21 mouse cellular contexts compared by ENCODE assay signal in the genomic region with DNA sequence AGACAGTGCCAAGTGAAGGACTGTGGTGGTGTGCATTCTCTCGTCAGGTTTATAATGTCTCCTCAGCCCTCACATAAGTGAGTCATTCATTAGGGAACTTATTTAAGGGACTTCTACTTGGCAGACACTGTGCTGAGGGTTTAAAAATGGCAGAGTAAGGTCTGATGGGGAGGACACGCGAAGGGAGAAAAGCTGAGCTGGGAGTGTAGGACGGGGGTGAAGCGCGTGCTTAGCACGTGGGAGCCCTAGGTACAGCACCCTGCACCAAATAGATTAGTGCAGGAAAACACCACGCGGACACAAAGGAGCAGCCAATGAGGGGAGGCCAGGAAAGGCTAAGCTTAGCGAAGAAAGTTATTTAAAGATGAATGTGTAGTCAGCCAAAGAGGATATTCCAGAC. TPM values are rescaled to one million over a fixed set of nuclear protein-coding genes. Genes with fewer than 3 reads are reported as not detected.
DNase-seq lines count a peak whose midpoint lies in the region; ATAC-seq and TF ChIP-seq lines count a peak whose summit lies in the region.
"Had no signal": no experiment of that assay in that cellular context is flagged by ENCODE, and none has a peak within 500 bp of the region (broad histone marks: within the 10 kb centered on the region; RNA-seq: fewer than 3 reads in every experiment).

No protein-coding gene starts in this region.

- no peaks in the 10 kb centered on the region for H3K4me1 ChIP-seq in midbrain, embryonic 11.5 days (ENCODE audit: control insufficient read depth, insufficient read depth, low read length)
- peaks cover 17% of the 10 kb centered on the region for H3K4me1 ChIP-seq in midbrain, embryonic 13.5 days (replicated peaks)
- peaks cover 16% of the 10 kb centered on the region for H3K4me1 ChIP-seq in small intestine, adult 2 months (ENCODE audit: control insufficient read depth, insufficient read depth, insufficient read length, low read length)

- H3K4me2 ChIP-seq in midbrain, embryonic 11.5 days: no peak overlapping the region
- no peak overlapping the region for H3K4me2 ChIP-seq in midbrain, embryonic 13.5 days (replicated peaks)
- H3K4me2 ChIP-seq: liver, embryonic 15.5 days had no signal

- 83% methylated on average over 10 of the region's 10 CpGs for WGBS in midbrain, embryonic 11.5 days
- 83% methylated on average over 10 of the region's 10 CpGs for WGBS in midbrain, embryonic 13.5 days
- WGBS in small intestine, adult 2 months: 83% methylated on average over 10 of the region's 10 CpGs

- ATAC-seq in frontal cortex, adult (ENCODE audit: low TSS enrichment): peak; percentile 73
- no peak for ATAC-seq in midbrain, embryonic 11.5 days (ENCODE audit: low FRiP score)
- no peak for ATAC-seq in midbrain, embryonic 13.5 days
- ATAC-seq: forebrain, embryonic 13.5 days had no signal

- H3K27me3 ChIP-seq in midbrain, embryonic 11.5 days (ENCODE audit: control insufficient read depth, insufficient read depth, low read length): no peaks in the 10 kb centered on the region
- H3K27me3 ChIP-seq in midbrain, embryonic 13.5 days: no peaks in the 10 kb centered on the region; the same call in 1 of the 2 replicates
- H3K27me3 ChIP-seq in small intestine, adult 2 months (ENCODE audit: control insufficient read depth, insufficient read depth, low read length): no peaks in the 10 kb centered on the region
- H3K27me3 ChIP-seq: intestine, embryonic 15.5 days; liver, embryonic 15.5 days had no signal

- TF ChIP-seq CTCF in small intestine, adult 2 months (IDR thresholded peaks at IDR 0.05; ENCODE audit: extremely low read depth, insufficient read length, insufficient replicate concordance, low read depth, low read length): no peak

- no peak overlapping the region for H3K9ac ChIP-seq in midbrain, embryonic 11.5 days (ENCODE audit: low read length)
- H3K9ac ChIP-seq in midbrain, embryonic 13.5 days (replicated peaks): no peak overlapping the region
- H3K9ac ChIP-seq: forebrain, embryonic 13.5 days; intestine, embryonic 15.5 days; liver, embryonic 15.5 days; lung, embryonic 15.5 days; neural tube, embryonic 12.5 days had no signal

- H3K36me3 ChIP-seq in midbrain, embryonic 11.5 days (ENCODE audit: control insufficient read depth, insufficient read depth, low read length): no peaks in the 10 kb centered on the region
- H3K36me3 ChIP-seq in midbrain, embryonic 13.5 days: no peaks in the 10 kb centered on the region
- no peaks in the 10 kb centered on the region for H3K36me3 ChIP-seq in small intestine, adult 2 months (ENCODE audit: control insufficient read depth, insufficient read depth, low read length)
- H3K36me3 ChIP-seq: heart, embryonic 13.5 days; intestine, embryonic 15.5 days; liver, embryonic 15.5 days; lung, embryonic 15.5 days; midbrain, embryonic 10.5 days; neural tube, embryonic 12.5 days had no signal

- no peak for DNase-seq in frontal cortex, postnatal 14 days (ENCODE audit: low spot score in 2 of 2)
- peak; percentile 66 for DNase-seq in midbrain, embryonic 11.5 days (ENCODE audit: low spot score, missing footprints)
- no peak for DNase-seq in cerebellum, adult 11-12 months
- no peak for DNase-seq in urinary bladder, adult 2 months (ENCODE audit: low spot score)
- DNase-seq: cerebellum, adult 9-10 months; thymus, adult 2 months; thymus, postnatal 36 days had no signal

- H3K27ac ChIP-seq in midbrain, embryonic 11.5 days (ENCODE audit: low read depth, low read length): no peak overlapping the region
- no peak overlapping the region for H3K27ac ChIP-seq in midbrain, embryonic 13.5 days
- H3K27ac ChIP-seq in small intestine, adult 2 months (ENCODE audit: insufficient read depth, low read depth, low read length): 0 out of 2 replicates have a peak overlapping the region, but pooled peaks have one; percentile 18
- H3K27ac ChIP-seq: forebrain, embryonic 13.5 days; heart, embryonic 13.5 days; intestine, embryonic 15.5 days; kidney, postnatal 0 days; liver, embryonic 15.5 days; lung, embryonic 15.5 days; neural tube, embryonic 12.5 days had no signal

- no peak for TF ChIP-seq POLR2A in small intestine, adult 2 months (IDR thresholded peaks at IDR 0.05; ENCODE audit: low read depth, low read length)

- no peaks in the 10 kb centered on the region for H3K9me3 ChIP-seq in midbrain, embryonic 11.5 days (ENCODE audit: control insufficient read depth, low read length)
- H3K9me3 ChIP-seq in midbrain, embryonic 13.5 days: no peaks in the 10 kb centered on the region
- H3K9me3 ChIP-seq: forebrain, embryonic 13.5 days; heart, embryonic 13.5 days; intestine, embryonic 15.5 days; liver, embryonic 15.5 days; lung, embryonic 15.5 days; midbrain, embryonic 10.5 days; neural tube, embryonic 12.5 days had no signal

- H3K4me3 ChIP-seq in midbrain, embryonic 11.5 days (ENCODE audit: low read depth, low read length): no peak overlapping the region
- no peak overlapping the region for H3K4me3 ChIP-seq in midbrain, embryonic 13.5 days (replicated peaks)
- no peak overlapping the region for H3K4me3 ChIP-seq in small intestine, adult 2 months (ENCODE audit: low read depth, low read length)
- H3K4me3 ChIP-seq: forebrain, embryonic 13.5 days; liver, embryonic 15.5 days; myocyte; neural tube, embryonic 12.5 days had no signal

RNA-seq across cellular contexts. Expression of a gene that starts 7.9 kb away (rescaled TPM):
- 305 and 337 TPM in 2 replicates for polyA plus RNA-seq in midbrain, embryonic 11.5 days (2014; fragmentation: Nextera tagmentation; extraction: Ambion mirVana)
- polyA plus RNA-seq in midbrain, embryonic 13.5 days (2015; fragmentation: Nextera tagmentation; extraction: Ambion mirVana): 105 TPM in 2 replicates
- 22.3 and 42.8 TPM in 2 replicates for polyA plus RNA-seq in small intestine, adult 2 months (2012; rRNA removed)
- polyA plus RNA-seq in urinary bladder, adult 2 months (2012; rRNA removed): 5.5 and 7.2 TPM in 2 replicates

RNA-seq across cellular contexts. Expression of a gene that starts 12.2 kb away (rescaled TPM):
- polyA plus RNA-seq in midbrain, embryonic 11.5 days (2014; fragmentation: Nextera tagmentation; extraction: Ambion mirVana): 1.4 and 1.6 TPM in 2 replicates
- polyA plus RNA-seq in midbrain, embryonic 13.5 days (2015; fragmentation: Nextera tagmentation; extraction: Ambion mirVana): 0.19 TPM in 2 replicates
- polyA plus RNA-seq in small intestine, adult 2 months (2012; rRNA removed): 0.08 TPM in 1 of 2 replicates, not detected in the other
- polyA plus RNA-seq in urinary bladder, adult 2 months (2012; rRNA removed): 0.06 TPM in 2 replicates
- polyA plus RNA-seq: hindbrain, postnatal 0 days; liver, adult 2 months; myocyte had no signal

RNA-seq across cellular contexts. Expression of a gene that starts 17.2 kb away (rescaled TPM):
- polyA plus RNA-seq in midbrain, embryonic 11.5 days (2014; fragmentation: Nextera tagmentation; extraction: Ambion mirVana): 35.6 and 36.9 TPM in 2 replicates
- polyA plus RNA-seq in midbrain, embryonic 13.5 days (2015; fragmentation: Nextera tagmentation; extraction: Ambion mirVana): 25.8 and 25.9 TPM in 2 replicates
- 128 and 324 TPM in 2 replicates for polyA plus RNA-seq in small intestine, adult 2 months (2012; rRNA removed)
- polyA plus RNA-seq in urinary bladder, adult 2 months (2012; rRNA removed): 167 and 193 TPM in 2 replicates

RNA-seq across cellular contexts. Expression of a gene that starts 36.0 kb away (rescaled TPM):
- polyA plus RNA-seq in midbrain, embryonic 11.5 days (2014; fragmentation: Nextera tagmentation; extraction: Ambion mirVana): 166 and 176 TPM in 2 replicates
- polyA plus RNA-seq in midbrain, embryonic 13.5 days (2015; fragmentation: Nextera tagmentation; extraction: Ambion mirVana): 124 and 130 TPM in 2 replicates
- 10.7 and 19.5 TPM in 2 replicates for polyA plus RNA-seq in small intestine, adult 2 months (2012; rRNA removed)
- polyA plus RNA-seq in urinary bladder, adult 2 months (2012; rRNA removed): 61.8 and 80.6 TPM in 2 replicates

RNA-seq across cellular contexts. Expression of a gene that starts 36.0 kb away (rescaled TPM):
- 7.8 and 8.2 TPM in 2 replicates for polyA plus RNA-seq in midbrain, embryonic 11.5 days (2014; fragmentation: Nextera tagmentation; extraction: Ambion mirVana)
- 11.0 and 11.4 TPM in 2 replicates for polyA plus RNA-seq in midbrain, embryonic 13.5 days (2015; fragmentation: Nextera tagmentation; extraction: Ambion mirVana)
- polyA plus RNA-seq in small intestine, adult 2 months (2012; rRNA removed): 18.5 and 35.1 TPM in 2 replicates
- polyA plus RNA-seq in urinary bladder, adult 2 months (2012; rRNA removed): 13.4 and 20.7 TPM in 2 replicates
